ENCODE assay signal across 21 mouse cellular contexts in the genomic region with DNA sequence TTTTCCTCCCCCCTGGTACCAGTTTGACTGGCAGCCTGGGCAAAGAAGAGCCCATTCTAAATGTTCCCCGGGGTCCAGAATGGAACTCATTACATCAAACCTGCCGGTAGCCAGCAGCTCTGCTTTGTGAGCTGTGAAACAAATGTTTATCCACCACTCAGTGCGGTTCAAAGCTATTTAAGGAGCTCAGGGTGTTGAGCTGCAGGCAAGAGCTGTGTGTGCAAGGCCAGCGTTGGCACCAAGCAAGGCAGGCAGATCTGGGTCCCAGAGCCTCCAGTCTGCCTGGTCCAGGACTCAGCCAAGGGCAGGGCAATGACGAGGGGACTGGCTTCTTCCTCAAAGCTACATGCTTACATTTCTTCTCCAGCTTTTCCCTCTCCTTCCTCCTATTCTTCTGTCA.
DNase-seq lines count a peak whose midpoint lies in the region; ATAC-seq lines count a peak whose summit lies in the region.
"Had no signal": no experiment of that assay in that cellular context is flagged by ENCODE, and none has a peak within 500 bp of the region (broad histone marks: within the 10 kb centered on the region; RNA-seq: fewer than 3 reads in every experiment).

No protein-coding gene starts in this region.

- H3K9me3 ChIP-seq in forebrain, embryonic 14.5 days (replicated peaks; ENCODE audit: control insufficient read depth, low read length) = no peaks in the 10 kb centered on the region
- H3K9me3 ChIP-seq in forebrain, embryonic 12.5 days = no peaks in the 10 kb centered on the region
- H3K9me3 ChIP-seq: embryonic facial prominence, embryonic 10.5 days; heart, embryonic 10.5 days; hindbrain, embryonic 13.5 days; intestine, embryonic 15.5 days; kidney, embryonic 15.5 days; limb, embryonic 12.5 days; liver, embryonic 13.5 days had no signal

- H3K27me3 ChIP-seq in forebrain, embryonic 14.5 days (replicated peaks; ENCODE audit: control insufficient read depth, insufficient read depth, low read length) = no peaks in the 10 kb centered on the region
- no peaks in the 10 kb centered on the region for H3K27me3 ChIP-seq in forebrain, embryonic 12.5 days
- H3K27me3 ChIP-seq: hindbrain, embryonic 13.5 days; intestine, embryonic 15.5 days; kidney, embryonic 15.5 days; liver, embryonic 13.5 days had no signal

- 34% methylated on average over 5 of the region's 5 CpGs for WGBS in forebrain, embryonic 14.5 days
- WGBS in forebrain, embryonic 12.5 days = 57% methylated on average over 5 of the region's 5 CpGs

- H3K4me2 ChIP-seq in forebrain, embryonic 14.5 days (ENCODE audit: low read length) = no peak overlapping the region
- no peak overlapping the region for H3K4me2 ChIP-seq in forebrain, embryonic 12.5 days
- H3K4me2 ChIP-seq: hindbrain, embryonic 13.5 days; intestine, embryonic 15.5 days; kidney, embryonic 15.5 days; limb, embryonic 12.5 days; liver, embryonic 13.5 days had no signal

- H3K4me1 ChIP-seq in forebrain, embryonic 14.5 days (ENCODE audit: control insufficient read depth, insufficient read depth, low read length) = 0 out of 2 replicates have a peak, but pooled peaks cover 4% of the 10 kb centered on the region
- no peaks in the 10 kb centered on the region for H3K4me1 ChIP-seq in forebrain, embryonic 12.5 days
- H3K4me1 ChIP-seq: embryonic facial prominence, embryonic 10.5 days; heart, embryonic 10.5 days; intestine, embryonic 15.5 days; kidney, embryonic 15.5 days; limb, embryonic 12.5 days; liver, embryonic 13.5 days had no signal

- intact Hi-C loops in left cerebral cortex, postnatal 36 days (cut with DNase I) = no loop called here

- ATAC-seq in forebrain, embryonic 14.5 days = no peak
- no peak for ATAC-seq in forebrain, embryonic 12.5 days (ENCODE audit: low FRiP score)
- no peak for ATAC-seq in monocyte, adult 5-6 weeks (replicated peaks; ENCODE audit: insufficient number of reproducible peaks, low FRiP score, low TSS enrichment, poor library complexity, severe bottlenecking)
- ATAC-seq: intestine, embryonic 15.5 days had no signal

- no peak overlapping the region for H3K27ac ChIP-seq in forebrain, embryonic 14.5 days (ENCODE audit: low read depth, low read length)
- H3K27ac ChIP-seq in forebrain, embryonic 12.5 days = no peak overlapping the region
- H3K27ac ChIP-seq: embryonic facial prominence, embryonic 10.5 days; heart, embryonic 10.5 days; hindbrain, embryonic 13.5 days; intestine, embryonic 15.5 days; kidney, embryonic 15.5 days; limb, embryonic 12.5 days; liver, embryonic 13.5 days; stomach, postnatal 0 days had no signal

- peak; percentile 37 for DNase-seq in forebrain, embryonic 14.5 days (ENCODE audit: low spot score)
- DNase-seq in layer of hippocampus, adult 9-11 months = peak; percentile 23
- DNase-seq in layer of hippocampus, adult 9-10 months (ENCODE audit: low spot score) = no peak
- DNase-seq in brain, adult 2 months (ENCODE audit: low read depth, low spot score) = peak; percentile 63
- DNase-seq in left cerebral cortex, postnatal 36 days (ENCODE audit: low spot score in 2 of 2) = peak; percentile 6 to 8
- no peak for DNase-seq in ovary, adult 18-20 months (ENCODE audit: low spot score)
- DNase-seq: adrenal gland, postnatal 10 days; B cell, adult 2 months; gastrocnemius, postnatal 36 days; heart, postnatal 10 days; liver, embryonic 13.5 days; thymus, postnatal 25 days had no signal

- no peak overlapping the region for H3K9ac ChIP-seq in forebrain, embryonic 14.5 days (ENCODE audit: low read length)
- no peak overlapping the region for H3K9ac ChIP-seq in forebrain, embryonic 12.5 days
- H3K9ac ChIP-seq: hindbrain, embryonic 13.5 days; intestine, embryonic 15.5 days; kidney, embryonic 15.5 days; limb, embryonic 12.5 days; liver, embryonic 13.5 days had no signal

- no peaks in the 10 kb centered on the region for H3K36me3 ChIP-seq in forebrain, embryonic 14.5 days (ENCODE audit: control insufficient read depth, insufficient read depth, low read length)
- H3K36me3 ChIP-seq in forebrain, embryonic 12.5 days (replicated peaks) = no peaks in the 10 kb centered on the region
- H3K36me3 ChIP-seq: embryonic facial prominence, embryonic 10.5 days; heart, embryonic 10.5 days; hindbrain, embryonic 13.5 days; intestine, embryonic 15.5 days; kidney, embryonic 15.5 days; limb, embryonic 12.5 days; liver, embryonic 13.5 days had no signal

- H3K4me3 ChIP-seq in forebrain, embryonic 14.5 days (ENCODE audit: low read depth, low read length) = no peak overlapping the region
- no peak overlapping the region for H3K4me3 ChIP-seq in forebrain, embryonic 12.5 days (replicated peaks)
- H3K4me3 ChIP-seq: embryonic facial prominence, embryonic 10.5 days; heart, embryonic 10.5 days; hindbrain, embryonic 13.5 days; intestine, embryonic 15.5 days; kidney, embryonic 15.5 days; limb, embryonic 12.5 days; liver, embryonic 13.5 days had no signal

Comparison
In these comparisons a context has a peak if more than half of its experiments do, and no peak if none do; other contexts are left out.
1. DNase-seq: peak in forebrain, embryonic 14.5 days (single experiment), layer of hippocampus, adult 9-11 months (single experiment), brain, adult 2 months (single experiment) and left cerebral cortex, postnatal 36 days (2 of 2); none in layer of hippocampus, adult 9-10 months (single experiment) and ovary, adult 18-20 months (single experiment).